Comparison of ENCODE assay signal across 9 mouse cellular contexts in genomic region chr1:75180741-75181140, GRCm38 (mm10). TPM values are rescaled to one million over a fixed set of nuclear protein-coding genes. Genes with fewer than 3 reads are reported as not detected.
DNase-seq lines count a peak whose midpoint lies in the region; ATAC-seq and TF ChIP-seq lines count a peak whose summit lies in the region.
"Had no signal": no experiment of that assay in that cellular context is flagged by ENCODE, and none has a peak within 500 bp of the region (broad histone marks: within the 10 kb centered on the region; RNA-seq: fewer than 3 reads in every experiment).

No protein-coding gene starts in this region.

- DNase-seq in heart, postnatal 14 days, result no peak
- DNase-seq in midbrain, postnatal 0 days (ENCODE audit: low spot score), result no peak
- no peak for DNase-seq in thymus, postnatal 14 days
- no peak for DNase-seq in cerebellum, adult 2 months

- intact Hi-C loops in heart, postnatal 14 days (cut with DNase I), result loop anchor here (5.0 kb wide), 1 partner anchor 72 kb away; no protein-coding TSS in a partner anchor

- no peaks in the 10 kb centered on the region for H3K27me3 ChIP-seq in heart, embryonic 16.5 days (ENCODE audit: control insufficient read depth, insufficient read depth, low read length)
- H3K27me3 ChIP-seq in embryonic facial prominence, embryonic 12.5 days, result no peaks in the 10 kb centered on the region
- H3K27me3 ChIP-seq in intestine, embryonic 15.5 days (replicated peaks), result no peaks in the 10 kb centered on the region
- H3K27me3 ChIP-seq in midbrain, postnatal 0 days (ENCODE audit: insufficient read depth, low read length), result no peaks in the 10 kb centered on the region
- H3K27me3 ChIP-seq in cerebellum, adult 2 months (ENCODE audit: control insufficient read depth, insufficient read depth, low read length), result no peaks in the 10 kb centered on the region

- peak overlapping the region; percentile 72 for H3K4me3 ChIP-seq in heart, embryonic 16.5 days (ENCODE audit: low read length)
- peak overlapping the region; percentile 57 for H3K4me3 ChIP-seq in embryonic facial prominence, embryonic 12.5 days
- peak overlapping the region; percentile 64 for H3K4me3 ChIP-seq in intestine, embryonic 15.5 days (replicated peaks)
- peak overlapping the region; percentile 52 for H3K4me3 ChIP-seq in midbrain, postnatal 0 days (ENCODE audit: low read depth, low read length)
- no peak overlapping the region for H3K4me3 ChIP-seq in cerebellum, adult 2 months (replicated peaks; ENCODE audit: insufficient read depth, low read depth, low read length)

- H3K9ac ChIP-seq in heart, embryonic 16.5 days (ENCODE audit: low read length), result no peak overlapping the region
- H3K9ac ChIP-seq in embryonic facial prominence, embryonic 12.5 days, result no peak overlapping the region
- no peak overlapping the region for H3K9ac ChIP-seq in intestine, embryonic 15.5 days
- no peak overlapping the region for H3K9ac ChIP-seq in midbrain, postnatal 0 days (replicated peaks; ENCODE audit: low read length, poor library complexity, severe bottlenecking)

- no peak for TF ChIP-seq CTCF in midbrain, postnatal 0 days (IDR thresholded peaks at IDR 0.05)
- no peak for TF ChIP-seq CTCF in cerebellum, adult 2 months (IDR thresholded peaks at IDR 0.05; ENCODE audit: borderline replicate concordance, insufficient read depth, low read depth, low read length)

- 0 out of 2 replicates have a peak overlapping the region, but pooled peaks have one; percentile 5 for H3K27ac ChIP-seq in heart, embryonic 16.5 days (ENCODE audit: low read length)
- no peak overlapping the region for H3K27ac ChIP-seq in embryonic facial prominence, embryonic 12.5 days
- no peak overlapping the region for H3K27ac ChIP-seq in intestine, embryonic 15.5 days
- H3K27ac ChIP-seq in midbrain, postnatal 0 days (ENCODE audit: low read depth, low read length), result no peak overlapping the region
- H3K27ac ChIP-seq in cerebellum, adult 2 months (ENCODE audit: insufficient read depth, low read length), result no peak overlapping the region
- H3K27ac ChIP-seq: macrophage had no signal

- H3K9me3 ChIP-seq in heart, embryonic 16.5 days (replicated peaks; ENCODE audit: control insufficient read depth, low read length), result no peaks in the 10 kb centered on the region
- no peaks in the 10 kb centered on the region for H3K9me3 ChIP-seq in embryonic facial prominence, embryonic 12.5 days
- no peaks in the 10 kb centered on the region for H3K9me3 ChIP-seq in intestine, embryonic 15.5 days
- H3K9me3 ChIP-seq in midbrain, postnatal 0 days (ENCODE audit: low read length), result no peaks in the 10 kb centered on the region

- peaks cover 8% of the 10 kb centered on the region for H3K4me1 ChIP-seq in heart, embryonic 16.5 days (ENCODE audit: control insufficient read depth, insufficient read depth, low read length)
- H3K4me1 ChIP-seq in embryonic facial prominence, embryonic 12.5 days, result peaks cover 16% of the 10 kb centered on the region
- H3K4me1 ChIP-seq in intestine, embryonic 15.5 days (replicated peaks), result peaks cover 20% of the 10 kb centered on the region
- no peaks in the 10 kb centered on the region for H3K4me1 ChIP-seq in midbrain, postnatal 0 days (ENCODE audit: insufficient read depth, low read length)
- peaks cover 14% of the 10 kb centered on the region for H3K4me1 ChIP-seq in cerebellum, adult 2 months (ENCODE audit: control insufficient read depth, insufficient read depth, low read length)

- peak overlapping the region; percentile 98 for H3K4me2 ChIP-seq in heart, embryonic 16.5 days (ENCODE audit: low read depth, low read length)
- H3K4me2 ChIP-seq in embryonic facial prominence, embryonic 12.5 days (replicated peaks), result peak overlapping the region; percentile 89
- peak overlapping the region; percentile 95 for H3K4me2 ChIP-seq in intestine, embryonic 15.5 days (replicated peaks)
- peak overlapping the region; percentile 80 for H3K4me2 ChIP-seq in midbrain, postnatal 0 days (ENCODE audit: low read depth, low read length, poor library complexity, severe bottlenecking)

- TF ChIP-seq POLR2A in cerebellum, adult 2 months (IDR thresholded peaks at IDR 0.05; ENCODE audit: borderline replicate concordance, insufficient read depth, low read length), result no peak

- 30% methylated on average over 6 of the region's 7 CpGs for WGBS in heart, embryonic 16.5 days
- 48% methylated on average over 7 of the region's 7 CpGs for WGBS in embryonic facial prominence, embryonic 12.5 days
- 30% methylated on average over 7 of the region's 7 CpGs for WGBS in intestine, embryonic 15.5 days
- WGBS in midbrain, postnatal 0 days, result 35% methylated on average over 7 of the region's 7 CpGs
- WGBS in cerebellum, adult 2 months, result 44% methylated on average over 7 of the region's 7 CpGs

- peaks cover 40% of the 10 kb centered on the region for H3K36me3 ChIP-seq in heart, embryonic 16.5 days (ENCODE audit: control insufficient read depth, insufficient read depth)
- peaks cover 61% of the 10 kb centered on the region for H3K36me3 ChIP-seq in embryonic facial prominence, embryonic 12.5 days
- peaks cover 35% of the 10 kb centered on the region for H3K36me3 ChIP-seq in intestine, embryonic 15.5 days
- H3K36me3 ChIP-seq in midbrain, postnatal 0 days (ENCODE audit: insufficient read depth, low read length), result peaks cover 65% of the 10 kb centered on the region

- no peak for ATAC-seq in heart, embryonic 16.5 days (replicated peaks; ENCODE audit: extremely low read depth, insufficient read depth, low FRiP score)
- ATAC-seq in embryonic facial prominence, embryonic 12.5 days (ENCODE audit: insufficient number of reproducible peaks, insufficient read depth, low FRiP score, low TSS enrichment), result no peak
- ATAC-seq in intestine, embryonic 15.5 days, result peak; percentile 54
- no peak for ATAC-seq in midbrain, postnatal 0 days (ENCODE audit: low FRiP score)
- ATAC-seq in monocyte, adult 5-6 weeks (replicated peaks; ENCODE audit: insufficient number of reproducible peaks, low FRiP score, low TSS enrichment, poor library complexity, severe bottlenecking), result no peak

RNA-seq across cellular contexts. Expression of gene Abcb6, which starts 0.5 kb away (rescaled TPM):
- polyA plus RNA-seq in heart, embryonic 16.5 days (2015; fragmentation: Nextera tagmentation; extraction: Ambion mirVana), result 15.2 and 16.1 TPM in 2 replicates
- total RNA-seq in heart, postnatal 14 days (2021), result 10 to 100 TPM; 25.7 to 26.4 TPM
- 30.8 and 35.7 TPM in 2 replicates for polyA plus RNA-seq in embryonic facial prominence, embryonic 12.5 days (2016; fragmentation: Nextera tagmentation; extraction: Ambion mirVana)
- polyA plus RNA-seq in intestine, embryonic 15.5 days (2015; fragmentation: Nextera tagmentation; extraction: Ambion mirVana), result 26.1 and 26.6 TPM in 2 replicates
- 43.5 and 44.6 TPM in 2 replicates for total RNA-seq in midbrain, postnatal 0 days (2014; rRNA removed)
- polyA plus RNA-seq in midbrain, postnatal 0 days (2015; fragmentation: Nextera tagmentation; extraction: Ambion mirVana), result 46.7 and 49.1 TPM in 2 replicates
- 19.2 and 22.4 TPM in 2 replicates for polyA plus RNA-seq in cerebellum, adult 2 months (2012; rRNA removed)
- 0.96 to 3.0 TPM (median 1.8 TPM) in 3 replicates for total RNA-seq in monocyte, adult 5-6 weeks (2017)

RNA-seq across cellular contexts. Expression of gene Ankzf1, which starts 11.2 kb away (rescaled TPM):
- polyA plus RNA-seq in heart, embryonic 16.5 days (2015; fragmentation: Nextera tagmentation; extraction: Ambion mirVana), result 22.8 and 32.0 TPM in 2 replicates
- 10 to 100 TPM; 13.5 to 13.6 TPM for total RNA-seq in heart, postnatal 14 days (2021)
- 27.6 and 31.5 TPM in 2 replicates for polyA plus RNA-seq in embryonic facial prominence, embryonic 12.5 days (2016; fragmentation: Nextera tagmentation; extraction: Ambion mirVana)
- 25.2 TPM in 2 replicates for polyA plus RNA-seq in intestine, embryonic 15.5 days (2015; fragmentation: Nextera tagmentation; extraction: Ambion mirVana)
- total RNA-seq in midbrain, postnatal 0 days (2014; rRNA removed), result 20.1 and 27.7 TPM in 2 replicates
- 15.7 and 17.0 TPM in 2 replicates for polyA plus RNA-seq in midbrain, postnatal 0 days (2015; fragmentation: Nextera tagmentation; extraction: Ambion mirVana)
- polyA plus RNA-seq in cerebellum, adult 2 months (2012; rRNA removed), result 41.0 and 44.6 TPM in 2 replicates
- 23.7 to 43.4 TPM (median 31.6 TPM) in 3 replicates for total RNA-seq in monocyte, adult 5-6 weeks (2017)

RNA-seq across cellular contexts. Expression of gene Atg9a, which starts 11.3 kb away (rescaled TPM):
- 31.7 and 34.9 TPM in 2 replicates for polyA plus RNA-seq in heart, embryonic 16.5 days (2015; fragmentation: Nextera tagmentation; extraction: Ambion mirVana)
- 10 to 100 TPM; 61.1 to 68.8 TPM for total RNA-seq in heart, postnatal 14 days (2021)
- polyA plus RNA-seq in embryonic facial prominence, embryonic 12.5 days (2016; fragmentation: Nextera tagmentation; extraction: Ambion mirVana), result 29.0 and 32.5 TPM in 2 replicates
- 27.6 and 28.3 TPM in 2 replicates for polyA plus RNA-seq in intestine, embryonic 15.5 days (2015; fragmentation: Nextera tagmentation; extraction: Ambion mirVana)
- 97.0 and 135 TPM in 2 replicates for total RNA-seq in midbrain, postnatal 0 days (2014; rRNA removed)
- polyA plus RNA-seq in midbrain, postnatal 0 days (2015; fragmentation: Nextera tagmentation; extraction: Ambion mirVana), result 71.8 and 75.6 TPM in 2 replicates
- polyA plus RNA-seq in cerebellum, adult 2 months (2012; rRNA removed), result 120 and 128 TPM in 2 replicates
- 14.6 to 21.0 TPM (median 20.4 TPM) in 3 replicates for total RNA-seq in monocyte, adult 5-6 weeks (2017)

RNA-seq across cellular contexts. Expression of gene Zfand2b, which starts 12.3 kb away (rescaled TPM):
- polyA plus RNA-seq in heart, embryonic 16.5 days (2015; fragmentation: Nextera tagmentation; extraction: Ambion mirVana), result 30.4 and 31.7 TPM in 2 replicates
- 10 to 100 TPM; 16.0 to 16.7 TPM for total RNA-seq in heart, postnatal 14 days (2021)
- polyA plus RNA-seq in embryonic facial prominence, embryonic 12.5 days (2016; fragmentation: Nextera tagmentation; extraction: Ambion mirVana), result 40.6 and 42.4 TPM in 2 replicates
- polyA plus RNA-seq in intestine, embryonic 15.5 days (2015; fragmentation: Nextera tagmentation; extraction: Ambion mirVana), result 45.6 and 45.7 TPM in 2 replicates
- 28.5 and 38.4 TPM in 2 replicates for total RNA-seq in midbrain, postnatal 0 days (2014; rRNA removed)
- 41.1 and 42.5 TPM in 2 replicates for polyA plus RNA-seq in midbrain, postnatal 0 days (2015; fragmentation: Nextera tagmentation; extraction: Ambion mirVana)
- polyA plus RNA-seq in cerebellum, adult 2 months (2012; rRNA removed), result 58.0 and 61.6 TPM in 2 replicates
- 40.9 to 48.3 TPM (median 44.9 TPM) in 3 replicates for total RNA-seq in monocyte, adult 5-6 weeks (2017)

RNA-seq across cellular contexts. Expression of gene Glb1l, which starts 29.9 kb away (rescaled TPM):
- 7.7 and 8.8 TPM in 2 replicates for polyA plus RNA-seq in heart, embryonic 16.5 days (2015; fragmentation: Nextera tagmentation; extraction: Ambion mirVana)
- 1 to 10 TPM; 5.2 to 6.7 TPM for total RNA-seq in heart, postnatal 14 days (2021)
- 21.6 and 21.7 TPM in 2 replicates for polyA plus RNA-seq in embryonic facial prominence, embryonic 12.5 days (2016; fragmentation: Nextera tagmentation; extraction: Ambion mirVana)
- polyA plus RNA-seq in intestine, embryonic 15.5 days (2015; fragmentation: Nextera tagmentation; extraction: Ambion mirVana), result 11.9 and 12.2 TPM in 2 replicates
- 18.3 and 25.6 TPM in 2 replicates for total RNA-seq in midbrain, postnatal 0 days (2014; rRNA removed)
- polyA plus RNA-seq in midbrain, postnatal 0 days (2015; fragmentation: Nextera tagmentation; extraction: Ambion mirVana), result 18.2 and 18.4 TPM in 2 replicates
- 10.8 TPM in 2 replicates for polyA plus RNA-seq in cerebellum, adult 2 months (2012; rRNA removed)
- total RNA-seq in monocyte, adult 5-6 weeks (2017), result 9.2 to 12.8 TPM (median 9.2 TPM) in 3 replicates
